Mouse (Mus musculus) midbrain, embryonic 14.5 days (tissue): Measurements from ENCODE around the gene Nudt9. TPM values are rescaled to one million over a fixed set of nuclear protein-coding genes. Genes with fewer than 3 reads are reported as not detected.

ENCODE experiments used
- ATAC-seq: fragments of 200-750 bp; cut with Nextera tagmentation; 2 replicates; pipeline ENCODE4 v1.8.0; 2017; ENCODE audit warnings: moderate number of reproducible peaks, moderate library complexity; ENCODE audit not compliant: low FRiP score, low TSS enrichment
- DNase-seq: peaks from one replicate; pipeline ENCODE4 v3.0.0-alpha.2; 2015
- H3K27ac ChIP-seq: fragments of 300-500 bp; sonication (generic); replicated peaks from 2 replicates; pipeline ENCODE4 v1.5.1; 2014; ENCODE audit warnings: mild to moderate bottlenecking, low read depth, low read length, moderate library complexity
- H3K27me3 ChIP-seq: fragments of 300-500 bp; sonication (generic); 2 replicates; pipeline ENCODE4 v1.6.1; 2014; ENCODE audit warnings: low read length, control low read depth, mixed read lengths; ENCODE audit not compliant: control insufficient read depth, insufficient read depth
- H3K36me3 ChIP-seq: fragments of 300-500 bp; sonication (generic); 2 replicates; pipeline ENCODE4 v1.6.1; 2014; ENCODE audit warnings: low read length, control low read depth; ENCODE audit not compliant: control insufficient read depth, insufficient read depth
- H3K4me1 ChIP-seq: fragments of 300-500 bp; sonication (generic); 2 replicates; pipeline ENCODE4 v1.6.1; 2014; ENCODE audit warnings: mild to moderate bottlenecking, antibody characterized with exemption, low read length, control low read depth; ENCODE audit not compliant: control insufficient read depth, insufficient read depth
- H3K4me2 ChIP-seq: fragments of 300-500 bp; sonication (generic); 2 replicates; pipeline ENCODE4 v1.6.1; 2014; ENCODE audit warnings: mild to moderate bottlenecking, low read length, moderate library complexity
- H3K4me3 ChIP-seq: fragments of 300-500 bp; sonication (generic); replicated peaks from 2 replicates; pipeline ENCODE4 v1.5.1; 2014; ENCODE audit warnings: low read depth, low read length
- H3K9ac ChIP-seq: fragments of 300-500 bp; sonication (generic); replicated peaks from 2 replicates; pipeline ENCODE4 v1.6.1; 2014; ENCODE audit warnings: mild to moderate bottlenecking, low read length, moderate library complexity
- H3K9me3 ChIP-seq: fragments of 300-500 bp; sonication (generic); 2 replicates; pipeline ENCODE4 v1.6.1; 2016; ENCODE audit warnings: low read length, control low read depth, mixed read lengths; ENCODE audit not compliant: control insufficient read depth
- WGBS: fragments of 180-500 bp; shearing (Covaris S2); extraction: QIAGEN DNeasy Blood & Tissue Kit; methylation state at CpG from one replicate; pipeline ENCODE4 v1.1.7; 2014; 5-methylcytosine and 5-hydroxymethylcytosine counted together
- polyA plus RNA-seq: library from polyadenylated mRNA; unstranded; fragments of >200 nt; fragmentation: Nextera tagmentation; extraction: Ambion mirVana; gene quantifications from 2 replicates; pipeline ENCODE4 v1.2.1, GENCODE M21; 2014

Gene Nudt9
- polyA plus RNA-seq, 1 experiment from 2014 or later = 56.1 TPM

DNA sequence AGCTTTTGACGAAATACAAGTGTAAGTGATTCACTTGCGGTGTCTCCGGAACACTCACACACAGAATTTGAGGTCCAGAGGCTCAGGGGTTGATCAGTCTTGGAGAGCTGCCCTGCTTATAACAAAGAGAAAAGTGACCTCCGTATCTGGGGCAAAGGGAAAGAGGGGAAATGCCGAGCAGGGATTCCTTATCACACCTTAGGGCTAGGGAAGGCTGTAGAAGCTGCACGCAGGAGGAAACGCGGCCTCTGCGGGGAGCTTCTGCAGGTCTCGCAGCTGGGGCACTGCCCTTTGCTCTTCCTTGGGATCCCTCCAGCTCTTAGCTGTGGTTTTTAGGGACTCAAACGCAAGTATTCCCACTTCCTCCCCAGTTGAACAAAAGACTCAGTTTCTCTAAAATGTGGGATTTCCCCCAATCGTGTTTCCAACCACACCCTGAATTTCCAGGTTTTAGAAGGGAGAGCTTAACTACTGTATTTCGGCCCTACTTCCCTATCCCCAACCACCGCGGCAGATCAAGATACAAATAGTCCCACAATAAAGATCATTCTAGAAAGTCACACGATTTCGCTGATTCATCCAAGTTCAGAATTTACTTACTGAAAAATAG is 20.8 kb upstream of the Nudt9 start:
- no peak overlapping the region for H3K9ac ChIP-seq
- no peak overlapping the region for H3K27ac ChIP-seq
- H3K4me2 ChIP-seq = no peak overlapping the region
- DNase-seq = no peak
- no peak overlapping the region for H3K4me3 ChIP-seq
- H3K4me1 ChIP-seq = 0 out of 2 replicates have a peak, but pooled peaks cover 7% of the 10 kb centered on the region
- no peak for ATAC-seq
- 44% methylated on average over 17 of the region's 17 CpGs for WGBS
- no peaks in the 10 kb centered on the region for H3K36me3 ChIP-seq
- no peaks in the 10 kb centered on the region for H3K9me3 ChIP-seq
- H3K27me3 ChIP-seq = no peaks in the 10 kb centered on the region

GRCm38 (mm10) chr5:104032434-104033097 is 13.5 kb upstream of the Nudt9 start:
- no peak overlapping the region for H3K4me3 ChIP-seq
- no peaks in the 10 kb centered on the region for H3K9me3 ChIP-seq
- H3K36me3 ChIP-seq = no peaks in the 10 kb centered on the region
- 81% methylated on average over 2 of the region's 2 CpGs for WGBS
- no peak overlapping the region for H3K27ac ChIP-seq
- H3K4me1 ChIP-seq = no peaks in the 10 kb centered on the region
- H3K9ac ChIP-seq = no peak overlapping the region
- DNase-seq (no peak), ATAC-seq (no peak)
- H3K27me3 ChIP-seq = no peaks in the 10 kb centered on the region
- no peak overlapping the region for H3K4me2 ChIP-seq

DNA sequence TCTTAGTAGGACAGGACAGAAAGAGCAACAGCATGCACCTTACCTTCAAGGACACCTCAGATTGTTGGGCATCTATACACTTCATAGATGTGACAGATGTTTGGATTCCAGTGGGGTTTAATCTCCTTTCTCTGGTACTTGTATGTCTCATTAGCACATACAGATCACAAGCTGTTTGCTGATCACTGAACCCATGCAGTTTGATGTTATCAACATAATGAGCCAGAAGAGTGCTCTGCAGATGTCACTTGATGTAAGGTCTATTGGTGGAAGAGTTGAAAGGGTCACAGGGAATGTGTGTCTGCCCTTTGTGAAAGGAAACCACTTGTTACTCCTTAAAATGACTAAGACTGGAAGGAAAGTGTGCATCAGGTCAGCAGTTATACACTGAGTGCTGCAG is 11.0 kb upstream of the Nudt9 start:
- Histone ChIP-seq H3K27ac (no peak overlapping the region), H3K4me2 (no peak overlapping the region), H3K27me3 (no peaks in the 10 kb centered on the region), H3K36me3 (no peaks in the 10 kb centered on the region), H3K4me3 (no peak overlapping the region), H3K9ac (no peak overlapping the region), H3K9me3 (no peaks in the 10 kb centered on the region), H3K4me1 (no peaks in the 10 kb centered on the region)
- ATAC-seq (no peak), DNase-seq (no peak)

GRCm38 (mm10) chr5:104035824-104036223 is 10.3 kb upstream of the Nudt9 start:
- Histone ChIP-seq H3K4me1 (no peaks in the 10 kb centered on the region), H3K4me2 (no peak overlapping the region), H3K4me3 (no peak overlapping the region), H3K9ac (no peak overlapping the region), H3K27ac (no peak overlapping the region), H3K36me3 (no peaks in the 10 kb centered on the region), H3K9me3 (no peaks in the 10 kb centered on the region), H3K27me3 (no peaks in the 10 kb centered on the region)
- no peak for ATAC-seq
- 64% methylated on average over 1 of the region's 1 CpGs for WGBS
- DNase-seq = no peak

- H3K36me3 ChIP-seq = no peaks in the 10 kb centered on the region
- no peak for DNase-seq
These were observed 9.4 kb upstream of the Nudt9 start for GRCm38 (mm10) chr5:104036686-104037085.

GRCm38 (mm10) chr5:104039154-104039932 is 6.8 kb upstream of the Nudt9 start:
- ATAC-seq = no peak
- Histone ChIP-seq H3K36me3 (no peaks in the 10 kb centered on the region), H3K4me1 (no peaks in the 10 kb centered on the region), H3K4me3 (no peak overlapping the region), H3K9me3 (no peaks in the 10 kb centered on the region), H3K27ac (no peak overlapping the region), H3K4me2 (no peak overlapping the region), H3K9ac (no peak overlapping the region), H3K27me3 (no peaks in the 10 kb centered on the region)
- WGBS = 70% methylated on average over 6 of the region's 6 CpGs
- peak; percentile 62 for DNase-seq

More at GRCm38 (mm10) chr5:104036686-104037085, 9.4 kb upstream of the Nudt9 start:
- no peak overlapping the region for H3K9ac ChIP-seq
- 97% methylated on average over 1 of the region's 1 CpGs for WGBS
- no peaks in the 10 kb centered on the region for H3K9me3 ChIP-seq
- no peak overlapping the region for H3K4me2 ChIP-seq
- H3K4me3 ChIP-seq = no peak overlapping the region
- ATAC-seq = no peak
- no peaks in the 10 kb centered on the region for H3K4me1 ChIP-seq
- H3K27ac ChIP-seq = no peak overlapping the region
- no peaks in the 10 kb centered on the region for H3K27me3 ChIP-seq

GRCm38 (mm10) chr5:104042906-104043305 is 3.2 kb upstream of the Nudt9 start:
- Histone ChIP-seq H3K9ac (no peak overlapping the region), H3K4me1 (peaks cover 11% of the 10 kb centered on the region; the same call in 1 of the 2 replicates), H3K4me3 (no peak overlapping the region), H3K4me2 (no peak overlapping the region), H3K27ac (no peak overlapping the region), H3K9me3 (no peaks in the 10 kb centered on the region), H3K27me3 (no peaks in the 10 kb centered on the region; the same call in 1 of the 2 replicates), H3K36me3 (no peaks in the 10 kb centered on the region)
- WGBS = 85% methylated on average over 2 of the region's 2 CpGs
- no peak for DNase-seq
- no peak for ATAC-seq

DNA sequence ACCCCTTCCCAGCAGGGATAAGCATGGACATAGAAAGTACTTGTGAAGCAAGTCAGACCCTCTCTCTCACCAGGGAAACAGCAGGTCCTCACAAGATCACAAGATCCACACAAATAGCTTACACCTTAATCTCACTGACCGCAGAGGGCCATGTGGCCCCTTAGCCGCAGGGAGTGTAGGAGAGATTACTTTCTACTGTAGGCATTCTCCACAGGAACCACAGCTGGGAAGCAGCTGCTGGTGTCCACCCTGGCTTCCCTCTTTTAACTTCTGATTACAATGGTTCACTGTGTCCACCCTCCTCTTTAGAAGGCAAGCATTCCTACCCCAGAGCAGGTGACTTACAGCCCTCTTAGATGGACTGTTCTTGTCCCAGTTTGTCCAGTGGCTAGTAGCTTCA is 2.4 kb upstream of the Nudt9 start:
- ATAC-seq (no peak), DNase-seq (no peak)
- H3K36me3 ChIP-seq = no peaks in the 10 kb centered on the region
- no peak overlapping the region for H3K4me2 ChIP-seq
- no peaks in the 10 kb centered on the region for H3K9me3 ChIP-seq
- peaks cover 12% of the 10 kb centered on the region; the same call in 1 of the 2 replicates for H3K4me1 ChIP-seq
- no peak overlapping the region for H3K4me3 ChIP-seq
- 48% methylated on average over 2 of the region's 2 CpGs for WGBS
- H3K9ac ChIP-seq = no peak overlapping the region
- H3K27ac ChIP-seq = no peak overlapping the region
- no peaks in the 10 kb centered on the region; the same call in 1 of the 2 replicates for H3K27me3 ChIP-seq
